Comparison of ENCODE assay signal across 30 mouse cellular contexts in the genomic region with DNA sequence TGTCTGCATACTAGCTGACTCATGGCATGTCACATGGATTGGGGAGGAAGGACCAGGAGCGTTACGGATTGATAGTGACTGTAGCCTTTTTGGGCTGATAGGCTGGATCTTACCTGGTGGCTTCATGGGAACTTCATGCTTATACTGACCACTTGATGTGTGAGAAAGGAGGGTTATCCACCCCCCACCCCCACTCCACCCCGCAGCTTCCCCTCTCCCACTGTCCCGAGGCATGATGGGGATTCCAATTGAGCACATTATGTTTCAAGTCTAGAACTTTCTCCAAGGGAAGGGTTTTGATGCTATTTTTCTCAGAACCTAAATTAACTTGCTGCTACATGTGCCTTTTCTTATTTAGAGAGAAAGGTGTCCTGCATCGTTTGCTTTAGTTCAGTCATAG. TPM values are rescaled to one million over a fixed set of nuclear protein-coding genes. Genes with fewer than 3 reads are reported as not detected.
"Had no signal": no experiment of that assay in that cellular context is flagged by ENCODE, and none has a peak within 500 bp of the region (broad histone marks: within the 10 kb centered on the region; RNA-seq: fewer than 3 reads in every experiment).

No protein-coding gene starts in this region.

- H3K9ac ChIP-seq: limb, embryonic 12.5 days; limb, embryonic 13.5 days; limb, embryonic 15.5 days; liver, embryonic 12.5 days; liver, embryonic 13.5 days; liver, embryonic 14.5 days; liver, embryonic 15.5 days; liver, postnatal 0 days; lung, embryonic 14.5 days; lung, embryonic 15.5 days; midbrain, embryonic 12.5 days; midbrain, embryonic 15.5 days; neural tube, embryonic 12.5 days had no signal

- DNase-seq: left cerebral cortex, postnatal 4 days; liver; liver, embryonic 13.5 days; liver, postnatal 0 days; lung, adult 18-20 months; lung, adult 2 months; lung, embryonic 14.5 days; lung, postnatal 10 days; lung, postnatal 14 days; lung, postnatal 36 days; lung, postnatal 4 days had no signal

- H3K36me3 ChIP-seq: midbrain, embryonic 15.5 days had no signal

- H3K4me1 ChIP-seq: limb, embryonic 10.5 days; limb, embryonic 15.5 days; liver, embryonic 12.5 days; liver, embryonic 13.5 days; liver, embryonic 15.5 days; lung, embryonic 15.5 days; midbrain, embryonic 10.5 days; midbrain, embryonic 12.5 days; midbrain, embryonic 15.5 days; neural tube, embryonic 12.5 days had no signal

- H3K4me2 ChIP-seq: limb, embryonic 12.5 days; limb, embryonic 13.5 days; limb, embryonic 15.5 days; liver, embryonic 11.5 days; liver, embryonic 12.5 days; liver, embryonic 13.5 days; liver, embryonic 15.5 days; lung, embryonic 14.5 days; lung, embryonic 15.5 days; midbrain, embryonic 12.5 days; midbrain, embryonic 15.5 days; neural tube, embryonic 12.5 days had no signal

- ATAC-seq: liver, embryonic 12.5 days; liver, postnatal 0 days; lung, postnatal 0 days; midbrain, embryonic 15.5 days had no signal

- H3K9me3 ChIP-seq: limb, embryonic 10.5 days; limb, embryonic 12.5 days; limb, embryonic 13.5 days; limb, embryonic 15.5 days; liver, embryonic 12.5 days; liver, embryonic 13.5 days; liver, embryonic 15.5 days; lung, embryonic 15.5 days; megakaryocyte, embryonic 14.5 days; midbrain, embryonic 10.5 days; midbrain, embryonic 12.5 days; midbrain, embryonic 15.5 days; neural tube, embryonic 12.5 days had no signal

- H3K27me3 ChIP-seq: limb, embryonic 12.5 days; limb, embryonic 13.5 days; limb, embryonic 15.5 days; liver, embryonic 12.5 days; liver, embryonic 13.5 days; liver, embryonic 15.5 days; lung, embryonic 15.5 days; megakaryocyte, embryonic 14.5 days; midbrain, embryonic 12.5 days; midbrain, embryonic 15.5 days; neural tube, embryonic 12.5 days had no signal

- H3K27ac ChIP-seq: left cerebral cortex, adult 2 months; limb, embryonic 10.5 days; limb, embryonic 12.5 days; limb, embryonic 13.5 days; limb, embryonic 15.5 days; liver, embryonic 12.5 days; liver, embryonic 13.5 days; liver, embryonic 14.5 days; liver, embryonic 15.5 days; lung, embryonic 15.5 days; macrophage; midbrain, embryonic 10.5 days; midbrain, embryonic 12.5 days; midbrain, embryonic 15.5 days; neural tube, embryonic 12.5 days had no signal

- H3K4me3 ChIP-seq: left cerebral cortex, adult 2 months; limb, embryonic 10.5 days; limb, embryonic 12.5 days; limb, embryonic 13.5 days; limb, embryonic 15.5 days; liver, embryonic 12.5 days; liver, embryonic 13.5 days; liver, embryonic 15.5 days; lung, embryonic 15.5 days; megakaryocyte, embryonic 14.5 days; midbrain, embryonic 10.5 days; midbrain, embryonic 12.5 days; midbrain, embryonic 15.5 days; myocyte; neural tube, embryonic 12.5 days had no signal

RNA-seq across cellular contexts. Expression of gene 1810049J17Rik, which starts 36.7 kb away (rescaled TPM):
- polyA plus RNA-seq: liver, adult 2 months; lung, adult 2 months had no signal
